Mouse (Mus musculus) heart, postnatal 0 days (tissue): ENCODE measurements around the gene Eif2b2. TPM values are rescaled to one million over a fixed set of nuclear protein-coding genes. Genes with fewer than 3 reads are reported as not detected.

Source experiments
- ATAC-seq: fragments of 200-750 bp; cut with Nextera tagmentation; 2 replicates; pipeline ENCODE4 v1.8.0; 2017; ENCODE audit warnings: low read depth, moderate number of reproducible peaks, moderate library complexity; ENCODE audit not compliant: insufficient read depth
- DNase-seq: peaks from one replicate; pipeline ENCODE4 v3.0.0-alpha.2; 2016; ENCODE audit warnings: low spot score
- H3K27ac ChIP-seq: fragments of 300-500 bp; sonication (generic); 2 replicates; pipeline ENCODE4 v1.5.1; 2014; ENCODE audit warnings: low read depth, mild to moderate bottlenecking
- H3K27me3 ChIP-seq: fragments of 300-500 bp; sonication (generic); 2 replicates; pipeline ENCODE4 v1.6.1; 2014; ENCODE audit warnings: low read length, mixed read lengths; ENCODE audit not compliant: control insufficient read depth, insufficient read depth
- H3K36me3 ChIP-seq: fragments of 300-500 bp; sonication (generic); replicated peaks from 2 replicates; pipeline ENCODE4 v1.6.1; 2014; ENCODE audit warnings: low read length, mixed read lengths; ENCODE audit not compliant: control insufficient read depth, insufficient read depth
- H3K4me1 ChIP-seq: fragments of 300-500 bp; sonication (generic); 2 replicates; pipeline ENCODE4 v1.6.1; 2014; ENCODE audit warnings: antibody characterized with exemption; ENCODE audit not compliant: control insufficient read depth, insufficient read depth
- H3K4me2 ChIP-seq: fragments of 300-500 bp; sonication (generic); 2 replicates; pipeline ENCODE4 v1.6.1; 2014; ENCODE audit warnings: low read depth, mild to moderate bottlenecking, low read length, moderate library complexity
- H3K4me3 ChIP-seq: fragments of 300-500 bp; sonication (generic); 2 replicates; pipeline ENCODE4 v1.5.1; 2014; ENCODE audit warnings: low read depth, low read length
- H3K9ac ChIP-seq: fragments of 300-500 bp; sonication (generic); replicated peaks from 2 replicates; pipeline ENCODE4 v1.6.1; 2014; ENCODE audit warnings: low read depth, low read length, mixed read lengths
- H3K9me3 ChIP-seq: fragments of 300-500 bp; sonication (generic); replicated peaks from 2 replicates; pipeline ENCODE4 v1.6.1; 2016; ENCODE audit warnings: low read length; ENCODE audit not compliant: control insufficient read depth
- CTCF ChIP-seq: IDR thresholded peaks from 2 replicates; pipeline ENCODE4 v1.5.1; 2016; ENCODE audit warnings: antibody characterized with exemption, control low read depth, low read depth
- EP300 ChIP-seq: IDR thresholded peaks from 2 replicates; pipeline ENCODE4 v1.6.1; 2016; ENCODE audit warnings: antibody characterized with exemption, low read depth
- WGBS: fragments of 180-500 bp; shearing (Covaris S2); extraction: QIAGEN DNeasy Blood & Tissue Kit; methylation state at CpG from one replicate; pipeline ENCODE4 v1.1.7; 2014; 5-methylcytosine and 5-hydroxymethylcytosine counted together
- polyA plus RNA-seq: library from polyadenylated mRNA; unstranded; fragments of >200 nt; fragmentation: Nextera tagmentation; extraction: Ambion mirVana; gene quantifications from 2 replicates; pipeline ENCODE4 v1.2.1, GENCODE M21; 2015
- total RNA-seq: library from RNA; depleted of rRNA; stranded (reverse); fragments of >200 nt; gene quantifications from 2 replicates; pipeline ENCODE4 v1.2.3, GENCODE M21; 2014; ENCODE audit warnings: low replicate concordance; rRNA removed

Eif2b2 gene
- total RNA-seq: 54.0 and 106 TPM in 2 replicates
- 48.6 and 49.4 TPM in 2 replicates for polyA plus RNA-seq

- H3K4me1 ChIP-seq: peaks cover 7% of the 10 kb centered on the region; the same call in 1 of the 2 replicates
- no peaks in the 10 kb centered on the region for H3K9me3 ChIP-seq
- H3K9ac ChIP-seq: peak within 1 kb of the TSS; percentile 73
- peak within 1 kb of the TSS; percentile 67 for H3K27ac ChIP-seq
- H3K4me3 ChIP-seq: peak within 1 kb of the TSS; percentile 68
- no peak for TF ChIP-seq EP300
- no peak for TF ChIP-seq CTCF
- peak within 1 kb of the TSS; percentile 90 for H3K4me2 ChIP-seq
- WGBS: under 1% methylated on average over 54 of the region's 54 CpGs
- DNase-seq (peak; percentile 99), ATAC-seq (peak; percentile 100)
- H3K36me3 ChIP-seq: peaks cover 34% of the 10 kb centered on the region
- no peaks in the 10 kb centered on the region for H3K27me3 ChIP-seq
Measured at GRCm38 (mm10) chr12:85219236-85219904, at the start of gene Eif2b2. Gene Eif2b2, plus strand, starts transcription at chr12:85219481.

GRCm38 (mm10) chr12:85169877-85170276, 49.4 kb upstream of the Eif2b2 start:
- H3K27me3 ChIP-seq: no peaks in the 10 kb centered on the region
- no peak for ATAC-seq
- 62% methylated on average over 3 of the region's 3 CpGs for WGBS
- H3K27ac ChIP-seq: no peak overlapping the region
- no peaks in the 10 kb centered on the region for H3K36me3 ChIP-seq
- H3K4me2 ChIP-seq: 0 out of 2 replicates have a peak overlapping the region, but pooled peaks have one; percentile 8
- H3K4me3 ChIP-seq: no peak overlapping the region
- TF ChIP-seq CTCF: no peak
- no peak for TF ChIP-seq EP300
- H3K9me3 ChIP-seq: no peaks in the 10 kb centered on the region
- no peak for DNase-seq
- H3K9ac ChIP-seq: no peak overlapping the region
- H3K4me1 ChIP-seq: peaks cover 12% of the 10 kb centered on the region; the same call in 1 of the 2 replicates

GRCm38 (mm10) chr12:85170284-85170947, 48.9 kb upstream of the Eif2b2 start:
- H3K4me2 ChIP-seq: no peak overlapping the region
- peaks cover 17% of the 10 kb centered on the region for H3K4me1 ChIP-seq
- no peaks in the 10 kb centered on the region for H3K27me3 ChIP-seq
- 52% methylated on average over 10 of the region's 11 CpGs for whole genome bisulfite sequencing
- no peaks in the 10 kb centered on the region for H3K36me3 ChIP-seq
- no peak overlapping the region for H3K9ac ChIP-seq
- DNase-seq: no peak
- ATAC-seq: 0 out of 2 replicates have a peak, but pooled peaks have one; percentile 16
- no peaks in the 10 kb centered on the region for H3K9me3 ChIP-seq
- H3K27ac ChIP-seq: no peak overlapping the region
- TF ChIP-seq EP300 (no peak), CTCF (no peak)
- H3K4me3 ChIP-seq: no peak overlapping the region

- DNase-seq: no peak
- no peak for TF ChIP-seq EP300
- no peak for TF ChIP-seq CTCF
- 70% methylated on average over 3 of the region's 3 CpGs for WGBS
- H3K36me3 ChIP-seq: no peaks in the 10 kb centered on the region
- no peak overlapping the region for H3K27ac ChIP-seq
- no peak overlapping the region for H3K9ac ChIP-seq
- H3K4me1 ChIP-seq: peaks cover 22% of the 10 kb centered on the region
- ATAC-seq: no peak
- H3K4me2 ChIP-seq: no peak overlapping the region
- no peaks in the 10 kb centered on the region for H3K9me3 ChIP-seq
- H3K4me3 ChIP-seq: no peak overlapping the region
- H3K27me3 ChIP-seq: no peaks in the 10 kb centered on the region
Measured at GRCm38 (mm10) chr12:85170948-85171307, 48.4 kb upstream of the Eif2b2 start.

- H3K4me1 ChIP-seq: peaks cover 32% of the 10 kb centered on the region
- no peak for ATAC-seq
Measured at GRCm38 (mm10) chr12:85174016-85174415, 45.3 kb upstream of the Eif2b2 start.

More at GRCm38 (mm10) chr12:85174016-85174415, 45.3 kb upstream of the Eif2b2 start:
- no peaks in the 10 kb centered on the region for H3K27me3 ChIP-seq
- DNase-seq: no peak
- no peak overlapping the region for H3K4me3 ChIP-seq
- no peaks in the 10 kb centered on the region for H3K9me3 ChIP-seq
- H3K9ac ChIP-seq: no peak overlapping the region
- no peak for TF ChIP-seq EP300
- no peak overlapping the region for H3K27ac ChIP-seq
- WGBS: 65% methylated on average over 7 of the region's 7 CpGs
- H3K36me3 ChIP-seq: no peaks in the 10 kb centered on the region
- H3K4me2 ChIP-seq: no peak overlapping the region
